8 mouse cellular contexts compared by ENCODE assay signal in genomic region chr16:91547974-91548373, GRCm38 (mm10). TPM values are rescaled to one million over a fixed set of nuclear protein-coding genes. Genes with fewer than 3 reads are reported as not detected.
DNase-seq lines count a peak whose midpoint lies in the region; ATAC-seq and TF ChIP-seq lines count a peak whose summit lies in the region.

No protein-coding gene starts in this region.

- peak; percentile 28 for DNase-seq in kidney, adult 9 months
- DNase-seq in kidney, adult 8-10 months: no peak
- DNase-seq in cerebellum, postnatal 4 days (ENCODE audit: low spot score in 2 of 2): no peak
- DNase-seq in layer of hippocampus, postnatal 10 days (ENCODE audit: low spot score in 2 of 2): no peak
- DNase-seq in thymus, postnatal 10 days (ENCODE audit: low spot score in 2 of 2): no peak

- no peak for ATAC-seq in hindbrain, embryonic 13.5 days (ENCODE audit: low FRiP score)
- peak; percentile 26 for ATAC-seq in megakaryocyte progenitor cell, adult 5-6 weeks (replicated peaks; ENCODE audit: poor library complexity)

- H3K4me2 ChIP-seq in hindbrain, embryonic 13.5 days: peak overlapping the region; percentile 76

- peaks cover 33% of the 10 kb centered on the region for H3K4me1 ChIP-seq in bone marrow macrophage, adult 2 months (ENCODE audit: control insufficient read depth, insufficient read depth, low read length)
- H3K4me1 ChIP-seq in hindbrain, embryonic 13.5 days (replicated peaks): peaks cover 35% of the 10 kb centered on the region

- H3K27ac ChIP-seq in bone marrow macrophage, adult 2 months (ENCODE audit: insufficient read depth, low read depth, low read length): peak overlapping the region; percentile 94
- H3K27ac ChIP-seq in hindbrain, embryonic 13.5 days: no peak overlapping the region

- no peak for TF ChIP-seq CTCF in bone marrow macrophage, adult 2 months (IDR thresholded peaks at IDR 0.05; ENCODE audit: low read depth, low read length)

- TF ChIP-seq POLR2A in bone marrow macrophage, adult 2 months (IDR thresholded peaks at IDR 0.05; ENCODE audit: borderline replicate concordance, low read depth, low read length): no peak

- 50% methylated on average over 5 of the region's 5 CpGs for WGBS in hindbrain, embryonic 13.5 days

- H3K27me3 ChIP-seq in hindbrain, embryonic 13.5 days: peaks cover 6% of the 10 kb centered on the region; the same call in 1 of the 2 replicates

- H3K4me3 ChIP-seq in bone marrow macrophage, adult 2 months (ENCODE audit: insufficient read depth, low read length): peak overlapping the region; percentile 78
- peak overlapping the region; percentile 87 for H3K4me3 ChIP-seq in hindbrain, embryonic 13.5 days

- no peaks in the 10 kb centered on the region for H3K9me3 ChIP-seq in hindbrain, embryonic 13.5 days

- H3K36me3 ChIP-seq in hindbrain, embryonic 13.5 days: no peaks in the 10 kb centered on the region

- H3K9ac ChIP-seq in hindbrain, embryonic 13.5 days: peak overlapping the region; percentile 93

RNA-seq across cellular contexts. Expression of gene Ifngr2, which starts 1.1 kb away (rescaled TPM):
- 193 and 222 TPM in 2 replicates for polyA plus RNA-seq in bone marrow macrophage, adult 2 months (2012; ENCODE audit: insufficient read depth, insufficient read length, missing spikeins)
- polyA plus RNA-seq in hindbrain, embryonic 13.5 days (2015; fragmentation: Nextera tagmentation; extraction: Ambion mirVana): 72.1 and 73.0 TPM in 2 replicates
- 17.4 and 20.3 TPM in 2 replicates for total RNA-seq in megakaryocyte progenitor cell, adult 5-6 weeks (2015)
- total RNA-seq in megakaryocyte progenitor cell, adult 5-6 weeks (2017): 14.1 and 16.0 TPM in 2 replicates
- total RNA-seq in layer of hippocampus, postnatal 10 days (2021): 100 to 1,000 TPM in 1 of 2 experiments, 10 to 100 TPM in 1; 73.3 to 106 TPM

RNA-seq across cellular contexts. Expression of gene Tmem50b, which starts 49.6 kb away (rescaled TPM):
- 78.7 and 80.3 TPM in 2 replicates for polyA plus RNA-seq in bone marrow macrophage, adult 2 months (2012; ENCODE audit: insufficient read depth, insufficient read length, missing spikeins)
- polyA plus RNA-seq in hindbrain, embryonic 13.5 days (2015; fragmentation: Nextera tagmentation; extraction: Ambion mirVana): 69.1 and 69.5 TPM in 2 replicates
- 51.9 and 59.3 TPM in 2 replicates for total RNA-seq in megakaryocyte progenitor cell, adult 5-6 weeks (2015)
- total RNA-seq in megakaryocyte progenitor cell, adult 5-6 weeks (2017): 42.9 and 44.3 TPM in 2 replicates
- 100 to 1,000 TPM; 114 to 119 TPM for total RNA-seq in layer of hippocampus, postnatal 10 days (2021)
